Mouse (Mus musculus) adipocyte (in vitro differentiated cells): ENCODE data around the gene Bco1.

Experiments
- DNase-seq: peaks from one replicate; pipeline ENCODE4 v3.0.0-alpha.2; 2016; ENCODE audit warnings: low spot score

The Bco1 gene

DNA sequence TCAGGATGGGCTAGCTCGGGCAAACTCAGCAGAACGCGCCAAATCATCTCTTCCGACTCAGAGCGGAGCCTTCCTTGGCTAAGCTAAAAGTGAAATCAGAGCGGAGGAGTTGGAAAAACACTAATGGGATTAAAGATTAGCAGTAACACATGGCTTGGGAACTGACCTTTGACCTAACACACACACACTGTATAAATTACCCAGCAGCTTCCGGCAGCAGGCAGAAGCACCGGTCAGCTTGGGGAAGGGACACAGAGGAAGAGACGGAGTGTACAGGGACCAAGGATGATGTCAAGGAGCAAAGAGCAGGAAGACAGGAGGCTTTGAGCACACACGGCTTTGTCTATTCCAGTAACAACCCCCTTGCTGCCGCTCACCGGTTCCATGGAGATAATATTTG is at the start of gene Bco1:
Gene Bco1 (plus strand): TSS at position 208 of the 400 bp plus-strand sequence.
- peak; percentile 34 for DNase-seq

DNA sequence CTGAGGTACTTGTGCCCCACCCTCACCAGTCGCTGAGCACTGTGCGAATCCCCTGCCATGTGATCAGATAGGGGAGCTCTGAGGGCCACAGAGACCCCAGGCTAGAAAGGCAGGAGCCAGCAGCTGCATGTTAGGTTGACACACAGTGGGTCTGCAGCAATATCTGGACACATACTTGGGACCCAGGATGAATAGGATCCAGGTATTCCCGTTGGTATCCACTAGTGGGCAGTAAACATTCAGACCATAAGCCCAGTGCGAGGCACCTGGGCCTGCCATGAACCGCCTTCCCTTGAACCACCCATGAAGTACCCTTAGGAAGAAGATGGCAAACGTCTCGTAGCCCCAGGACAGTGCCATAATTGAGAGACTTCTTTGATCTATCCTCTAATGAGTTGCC is 46.2 kb upstream of the Bco1 start:
- no peak for DNase-seq

DNA sequence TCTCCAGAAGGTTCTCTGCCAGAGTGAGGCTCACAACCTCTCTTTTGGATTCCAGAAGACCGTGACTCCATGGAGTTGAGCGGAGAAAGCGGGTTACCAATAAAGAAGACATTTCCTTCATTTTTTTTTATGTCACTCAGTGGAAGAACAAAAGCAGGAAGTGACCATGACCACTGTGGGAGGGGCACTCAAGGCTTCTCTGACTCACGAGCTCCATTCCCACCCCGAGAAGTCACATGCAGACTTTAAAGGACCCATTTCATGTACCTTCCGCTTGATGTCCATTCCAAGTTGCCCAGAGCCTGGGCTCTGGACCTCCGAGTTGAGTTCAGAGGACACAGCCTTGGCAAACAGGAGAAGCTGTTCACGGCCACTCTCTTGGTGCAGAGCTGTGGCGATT is 44.9 kb upstream of the Bco1 start:
- DNase-seq, result no peak

DNA sequence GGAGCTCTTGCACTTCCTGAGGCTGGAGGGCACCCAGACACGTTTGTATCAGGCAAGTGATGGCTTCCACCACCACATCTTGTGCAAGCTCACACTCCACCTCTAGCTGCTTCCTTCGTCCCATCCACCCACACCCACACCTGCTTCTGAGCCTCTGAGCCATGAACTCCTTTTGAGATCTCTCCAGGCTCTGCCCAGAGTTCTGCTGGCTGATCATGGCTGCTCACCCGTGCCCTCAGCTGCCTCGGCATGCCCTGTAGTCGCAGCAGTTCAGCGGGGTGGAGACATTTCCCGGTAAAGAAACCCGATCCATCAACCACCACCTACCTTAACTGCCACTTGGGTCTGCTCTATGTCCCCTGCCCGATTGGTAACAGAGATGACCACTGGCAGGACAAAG is 44.3 kb upstream of the Bco1 start:
- no peak for DNase-seq

DNA sequence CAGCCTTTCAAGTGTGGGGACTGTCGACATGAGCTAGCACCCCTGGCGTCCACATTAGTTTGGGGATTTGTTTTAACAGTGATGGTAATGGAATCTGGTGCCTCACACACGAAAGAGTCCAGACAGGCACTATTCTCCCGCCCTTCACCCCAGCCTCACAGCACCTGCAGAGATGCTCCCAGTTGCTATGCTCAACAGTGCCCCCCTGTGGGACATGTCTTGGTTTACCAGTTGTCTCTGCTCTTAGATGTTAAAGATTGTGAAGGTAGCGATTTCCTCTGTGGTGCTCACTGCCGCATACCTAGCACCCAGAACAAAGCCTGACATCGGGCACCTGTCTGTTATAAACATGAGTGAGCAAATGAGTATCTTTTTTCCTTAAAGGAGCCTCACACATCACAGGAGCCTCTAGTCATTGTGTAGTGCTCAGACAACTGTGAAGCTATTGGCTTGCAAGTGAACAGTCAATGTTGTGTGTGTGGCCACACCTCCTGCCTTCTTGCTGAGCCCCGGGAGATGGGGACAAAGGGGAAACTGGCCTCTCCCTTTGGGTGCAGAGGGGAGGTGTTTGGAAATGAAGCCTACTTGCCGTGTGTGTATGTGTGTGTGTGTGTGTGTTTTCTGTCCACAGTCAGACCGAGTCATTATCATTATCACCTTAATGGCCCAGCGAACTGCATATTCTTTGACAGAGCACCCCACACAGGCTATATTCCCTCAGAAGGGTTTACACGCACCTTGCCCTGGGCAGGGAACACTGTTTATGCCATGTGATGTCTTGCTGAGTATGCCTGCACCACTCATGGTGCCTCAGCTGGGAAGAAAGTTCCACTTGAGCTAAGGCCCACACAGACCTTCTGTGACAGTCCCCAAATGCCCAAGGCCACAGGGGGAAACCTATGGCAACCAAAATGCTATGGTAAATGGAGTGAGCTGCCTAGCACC is 42.2 kb upstream of the Bco1 start:
- peak; percentile 20 for DNase-seq

DNA sequence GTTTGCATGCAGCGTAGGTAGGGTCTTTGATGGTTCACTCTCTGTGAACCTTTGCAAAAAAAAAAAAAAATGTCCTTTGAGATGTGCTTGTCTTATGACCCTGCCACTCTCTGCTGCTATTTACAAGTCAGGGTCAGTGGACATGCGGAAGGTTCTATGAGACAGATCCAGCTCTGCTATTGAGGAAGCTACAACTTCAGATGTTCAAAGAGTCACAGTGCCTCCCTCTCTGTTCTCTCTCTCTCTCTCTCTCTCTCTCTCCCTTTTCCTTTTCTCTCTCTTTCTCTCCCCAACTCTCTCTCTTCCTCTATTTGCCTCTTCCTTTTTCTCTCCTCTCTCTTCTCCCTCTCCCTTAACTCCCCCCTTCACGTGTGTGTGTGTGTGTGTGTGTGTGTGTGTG is 41.5 kb upstream of the Bco1 start:
- no peak for DNase-seq

DNA sequence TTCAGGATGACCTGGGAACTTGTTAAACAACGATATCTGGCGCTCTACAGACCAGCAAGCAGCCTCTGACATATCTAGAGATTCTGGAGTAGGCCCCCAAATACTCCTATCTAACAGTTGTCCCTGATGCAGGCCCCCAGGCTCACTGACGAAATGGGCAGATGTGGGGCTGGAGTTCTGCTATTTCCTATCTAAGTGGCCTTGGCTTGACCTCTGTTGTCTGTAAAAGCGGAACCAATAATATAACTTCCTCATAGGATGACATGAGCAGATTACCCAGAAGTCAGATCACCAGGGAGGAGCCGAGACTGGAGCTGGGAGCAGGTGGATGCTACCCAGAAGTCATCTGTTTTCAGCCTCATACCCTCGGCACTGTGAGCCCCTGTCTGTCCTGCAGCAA is 40.6 kb upstream of the Bco1 start:
- DNase-seq, result no peak

DNA sequence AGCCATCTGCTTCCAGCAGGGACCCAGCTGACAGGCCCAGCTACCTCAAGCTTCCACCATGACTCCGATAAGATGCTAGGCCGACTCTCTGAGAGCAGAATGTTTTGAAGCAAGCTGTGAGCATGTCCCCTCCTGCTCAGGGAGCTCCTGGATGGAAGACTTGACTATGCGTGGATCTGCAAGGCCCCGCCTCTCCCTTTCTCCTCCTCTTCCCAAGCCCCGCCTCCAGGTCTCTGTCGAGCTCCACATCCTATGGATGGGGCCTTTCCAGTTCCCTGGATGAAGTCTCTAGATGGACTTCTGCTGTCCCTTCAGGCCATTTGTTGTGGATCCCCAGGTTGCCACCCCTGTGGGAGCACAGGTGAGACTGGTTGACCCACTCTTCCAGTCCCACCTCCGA is 36.6 kb upstream of the Bco1 start:
- no peak for DNase-seq

DNA sequence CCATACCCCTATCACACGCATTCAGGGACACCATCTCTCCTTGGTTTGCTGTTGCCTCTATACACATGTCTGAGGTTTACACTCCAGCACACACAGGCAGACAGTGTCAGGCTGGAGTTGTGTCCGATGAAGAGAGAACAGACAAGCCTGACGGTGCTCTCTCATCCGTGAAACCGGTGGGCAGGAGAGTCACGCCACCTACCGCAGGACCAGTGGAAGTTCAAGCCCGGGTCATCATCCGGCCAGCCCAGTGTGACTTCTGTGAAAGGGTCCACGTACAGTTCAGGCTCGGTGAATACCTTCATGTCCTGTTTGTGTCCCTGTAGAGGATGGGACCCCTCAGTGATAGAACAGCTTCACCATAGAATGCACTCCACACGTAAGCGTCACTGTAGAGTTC is 35.3 kb upstream of the Bco1 start:
- DNase-seq, result no peak

DNA sequence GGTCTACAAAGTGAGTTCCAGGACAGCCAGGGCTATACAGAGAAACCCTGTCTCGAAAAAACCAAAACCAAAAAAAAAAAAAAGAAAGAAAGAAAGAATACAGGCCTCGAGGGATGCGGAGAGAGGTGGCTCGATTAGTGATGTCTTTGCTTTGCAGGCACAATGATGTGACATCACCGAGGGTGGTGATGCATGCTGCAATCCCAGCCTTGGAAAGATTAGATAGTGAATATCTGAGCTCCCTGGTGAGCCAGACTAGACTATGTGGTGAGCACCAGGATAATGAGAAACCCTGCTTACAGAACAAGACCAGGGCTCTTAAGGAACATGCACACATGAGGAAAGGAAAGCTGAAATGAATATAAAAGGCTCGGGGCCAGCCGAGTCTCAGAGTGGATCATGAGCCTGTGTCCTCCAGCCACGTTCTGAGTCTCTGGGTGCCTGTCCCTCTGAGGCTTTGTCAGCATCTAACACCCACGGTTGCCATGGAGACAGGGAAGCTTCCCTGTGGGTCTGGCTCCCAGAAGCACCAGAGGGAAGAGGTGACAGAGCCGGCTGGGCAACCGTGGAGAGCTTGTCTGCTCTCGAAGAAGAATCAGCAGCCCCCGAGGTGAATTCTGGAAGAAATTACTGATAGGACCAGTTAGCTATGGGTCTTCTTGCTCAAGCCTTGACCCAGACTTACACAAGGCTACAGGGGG is 34.3 kb upstream of the Bco1 start:
- no peak for DNase-seq

DNA sequence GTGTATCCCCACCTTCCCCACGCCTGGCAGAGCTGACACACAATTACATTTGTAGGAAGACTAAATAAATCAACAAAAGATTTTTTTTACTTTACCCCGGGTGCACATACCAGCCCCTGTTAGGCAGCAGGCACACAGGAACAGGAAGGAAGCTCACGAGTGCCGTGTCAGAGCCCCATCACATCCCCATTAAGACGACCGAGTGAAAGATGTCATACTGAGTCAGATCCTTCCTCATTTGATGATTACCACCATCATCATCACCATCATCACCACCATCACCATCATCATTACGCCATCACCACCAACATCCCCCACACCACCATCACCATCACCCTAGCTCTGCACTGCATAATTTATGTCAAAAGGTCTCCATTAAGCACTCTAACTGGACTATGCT is 28.7 kb upstream of the Bco1 start:
- no peak for DNase-seq

DNA sequence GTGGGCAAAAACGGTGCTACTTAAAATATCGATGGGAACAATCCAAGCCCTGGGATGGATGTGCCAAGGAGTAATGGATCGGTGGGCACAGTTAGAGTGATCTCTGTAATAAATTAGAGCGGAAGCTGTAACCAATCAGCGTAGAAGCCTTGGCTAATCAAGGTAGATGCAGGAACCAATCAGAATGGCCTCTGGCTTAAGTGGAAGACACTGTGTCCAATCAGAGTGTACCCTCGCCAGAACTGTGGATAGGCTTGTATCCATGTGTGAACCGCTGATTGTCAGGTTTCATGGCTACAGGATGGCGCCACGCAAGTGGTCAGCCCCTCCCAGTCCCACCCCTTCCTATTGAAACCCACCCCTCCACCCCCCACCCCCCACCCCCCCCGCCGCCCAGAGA is 28.3 kb upstream of the Bco1 start:
- DNase-seq, result no peak

DNA sequence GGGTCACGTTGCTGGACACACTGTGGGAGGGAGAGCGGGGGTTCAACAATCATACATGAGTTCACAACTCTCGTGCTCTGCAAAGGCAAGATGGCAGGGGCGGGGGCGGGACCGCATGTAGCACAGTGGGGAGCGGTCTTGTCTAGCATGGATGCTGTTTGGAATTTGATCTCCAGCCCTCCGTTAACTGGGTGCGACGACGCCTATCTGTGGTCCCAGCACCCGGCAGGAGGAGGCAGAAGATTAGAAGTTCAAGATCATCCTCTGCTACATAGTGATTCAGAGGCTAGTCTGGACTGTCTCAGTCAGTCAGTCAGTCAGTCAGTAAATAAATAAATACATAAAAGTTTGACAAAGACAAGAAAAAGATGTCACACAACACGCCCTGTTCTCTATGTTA is 27.4 kb upstream of the Bco1 start:
- no peak for DNase-seq

DNA sequence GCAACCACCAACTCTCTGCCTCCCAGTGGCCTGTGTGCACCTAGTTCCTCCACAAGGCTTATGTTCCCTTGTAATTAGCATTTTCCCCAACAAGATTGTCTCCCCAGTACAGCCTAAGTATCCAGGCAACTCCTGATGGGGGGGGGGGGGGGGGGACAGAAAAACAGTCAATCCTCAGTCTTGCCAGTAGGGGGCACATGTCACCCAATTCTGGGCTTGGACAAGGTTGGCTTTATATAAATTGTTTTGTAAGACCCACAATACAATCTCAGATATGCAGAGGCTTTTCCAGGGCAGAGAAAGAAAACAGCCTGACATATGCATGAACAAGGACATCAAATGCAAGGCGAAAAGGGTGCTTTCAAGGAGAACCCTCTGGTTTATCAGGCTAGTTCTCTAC is 25.9 kb upstream of the Bco1 start:
- peak; percentile 82 for DNase-seq

DNA sequence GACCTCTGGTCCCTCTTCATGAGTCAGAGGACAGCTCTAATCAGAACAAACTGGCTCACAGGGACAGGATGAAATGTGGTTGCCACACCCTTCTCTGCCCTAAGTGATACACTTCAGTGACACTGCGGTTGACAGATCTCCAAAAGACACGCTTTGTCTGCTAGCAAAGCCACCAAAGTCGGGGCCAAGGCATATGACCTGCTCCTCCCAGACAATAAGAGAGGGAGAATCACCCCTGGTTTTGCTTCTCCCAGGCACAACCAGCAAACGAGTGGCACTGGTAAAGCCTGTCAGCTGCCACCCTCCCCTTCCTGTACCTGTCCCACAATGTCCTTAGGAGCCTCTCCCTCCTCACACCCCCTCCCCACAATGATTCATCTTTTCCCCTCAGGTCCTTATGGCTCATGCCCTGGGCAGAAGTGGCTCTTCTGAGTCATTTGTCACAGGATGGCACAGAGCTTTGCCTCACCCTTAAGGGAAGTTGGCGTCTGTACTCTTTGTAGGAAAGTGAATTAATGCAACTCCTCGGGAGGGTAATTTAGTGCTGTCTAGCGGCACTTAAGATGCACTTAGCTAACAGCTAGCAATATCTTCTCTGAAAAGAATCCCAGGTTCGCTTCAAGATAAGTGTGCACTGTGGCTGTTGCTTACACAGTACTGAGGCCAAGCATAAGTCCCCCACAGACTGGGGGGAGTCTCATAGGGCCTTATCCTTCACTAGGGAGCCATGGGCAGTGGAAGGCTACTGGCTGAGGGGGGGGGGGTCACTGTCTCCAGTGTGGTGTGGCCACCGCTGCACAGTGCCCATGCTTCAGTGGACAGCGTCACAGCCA is 21.1 kb upstream of the Bco1 start:
- DNase-seq, result no peak

DNA sequence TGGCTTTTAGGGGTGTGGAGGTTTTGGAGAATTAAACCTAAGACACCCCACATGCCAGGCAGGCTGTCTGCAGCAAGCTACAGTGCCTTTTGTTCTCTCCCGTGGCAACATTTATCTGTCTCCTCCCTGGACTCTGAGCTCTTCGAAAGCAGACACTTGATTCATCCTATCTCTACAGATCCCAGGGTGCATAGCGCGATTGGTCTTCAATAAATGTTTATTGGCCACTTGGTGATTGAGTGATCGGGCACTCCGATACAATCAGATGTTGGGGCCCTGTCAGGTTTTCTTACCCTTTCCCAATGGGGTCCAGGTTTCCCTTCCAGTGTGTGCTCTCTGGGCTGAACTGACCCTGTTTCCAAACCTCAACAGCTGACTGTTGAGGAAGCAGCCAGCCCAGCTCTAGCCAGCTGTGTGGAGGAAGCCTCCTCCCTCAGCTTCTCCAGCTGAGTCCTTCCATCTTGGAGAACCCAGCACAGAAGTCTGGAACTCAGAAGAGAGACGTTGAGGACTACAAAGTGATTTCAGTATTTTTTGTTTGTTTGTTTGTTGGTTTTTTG is 17.2 kb upstream of the Bco1 start:
- DNase-seq, result no peak

DNA sequence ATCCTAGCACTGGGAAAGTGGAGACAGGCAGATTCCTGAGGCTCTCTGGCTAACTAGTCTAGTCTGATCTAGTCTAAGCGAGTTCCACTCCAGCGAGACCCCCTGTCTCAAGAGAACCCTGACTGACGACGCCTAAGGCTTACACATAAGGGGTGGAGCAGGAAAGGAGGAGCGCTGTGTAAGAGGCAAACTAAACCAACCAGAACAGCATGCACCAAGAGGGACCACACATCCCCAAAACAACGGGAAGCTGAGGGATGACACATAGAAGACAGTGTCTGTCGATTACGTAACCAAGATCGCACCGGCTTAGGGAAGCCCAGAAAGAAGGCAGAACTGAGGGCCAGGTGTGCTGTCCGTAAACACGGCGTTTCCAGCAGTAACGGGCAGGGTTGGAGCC is 16.0 kb upstream of the Bco1 start:
- no peak for DNase-seq

DNA sequence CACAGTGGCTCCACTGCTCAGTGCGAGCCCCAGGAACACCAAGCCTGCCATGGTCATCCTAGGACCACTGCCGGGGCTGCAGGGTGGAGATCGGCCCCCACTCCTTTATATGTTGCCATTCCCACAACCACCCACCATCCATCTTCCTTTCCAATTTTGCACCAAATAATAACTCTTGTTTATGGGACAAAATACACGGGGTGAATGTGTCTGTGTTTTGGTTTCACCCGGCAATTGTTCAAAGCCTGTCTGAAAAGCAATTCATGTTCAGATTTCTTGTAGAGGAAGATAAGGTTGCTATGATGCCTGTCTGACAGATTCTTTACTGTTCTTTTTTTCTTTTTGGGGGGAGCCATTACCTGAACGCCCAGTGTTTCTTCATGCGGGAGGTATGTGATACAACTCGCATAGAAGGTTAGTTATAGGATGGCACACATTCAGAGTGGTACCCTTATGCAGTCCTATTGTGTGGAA is 13.2 kb upstream of the Bco1 start, which contains the start of gene Pkd1l2:
Gene Pkd1l2 (minus strand): TSS at position 51 of the 474 bp plus-strand sequence.
- DNase-seq, result no peak

DNA sequence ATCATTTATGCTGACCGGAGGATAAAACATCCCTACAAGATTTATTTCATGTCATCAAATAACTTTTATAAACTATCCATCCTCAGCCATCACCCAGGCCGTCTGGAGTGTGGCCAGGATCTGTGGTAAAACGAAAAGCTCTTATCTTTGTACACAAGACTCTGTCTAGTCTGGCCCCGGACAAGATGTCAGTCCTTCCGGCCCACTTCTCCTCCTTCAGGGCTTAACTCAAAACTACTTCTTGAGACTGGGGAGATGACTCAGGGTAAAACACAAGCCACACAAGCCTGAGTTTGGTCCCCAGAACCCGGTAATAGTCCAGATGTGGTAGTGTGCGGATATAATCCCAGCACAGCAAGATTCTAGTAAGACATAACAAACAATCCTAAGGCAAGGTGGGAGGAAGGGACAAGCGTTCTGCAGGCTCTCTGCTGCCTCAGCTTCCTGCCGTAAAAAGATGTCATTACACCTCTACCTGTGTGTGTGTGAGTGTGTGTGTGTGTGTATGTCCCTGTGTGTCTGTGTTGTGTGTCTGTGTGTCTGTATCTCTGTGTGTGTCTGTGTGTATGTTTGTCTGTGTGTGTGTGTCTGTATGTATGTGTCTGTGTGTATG is 12.6 kb upstream of the Bco1 start:
- DNase-seq, result no peak

DNA sequence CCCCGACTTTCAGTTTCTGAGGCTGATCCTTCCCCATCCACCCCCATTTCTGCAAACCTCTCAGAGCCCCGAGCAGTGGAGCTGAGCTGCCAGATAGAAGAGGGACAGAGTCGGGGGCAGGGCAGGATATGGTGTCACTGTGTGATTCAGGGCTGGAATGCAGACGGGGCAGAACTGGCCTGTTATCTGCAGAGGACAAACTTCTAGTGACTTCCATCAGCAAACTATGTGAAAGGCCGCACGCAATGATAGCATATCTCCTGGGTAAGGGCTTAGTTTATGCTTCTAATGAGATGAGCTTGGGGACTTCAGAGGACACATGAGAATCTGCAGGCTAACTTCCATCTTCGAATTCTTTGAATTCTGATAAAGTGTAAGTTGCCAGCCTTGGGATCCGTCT is 10.1 kb upstream of the Bco1 start:
- DNase-seq, result no peak

DNA sequence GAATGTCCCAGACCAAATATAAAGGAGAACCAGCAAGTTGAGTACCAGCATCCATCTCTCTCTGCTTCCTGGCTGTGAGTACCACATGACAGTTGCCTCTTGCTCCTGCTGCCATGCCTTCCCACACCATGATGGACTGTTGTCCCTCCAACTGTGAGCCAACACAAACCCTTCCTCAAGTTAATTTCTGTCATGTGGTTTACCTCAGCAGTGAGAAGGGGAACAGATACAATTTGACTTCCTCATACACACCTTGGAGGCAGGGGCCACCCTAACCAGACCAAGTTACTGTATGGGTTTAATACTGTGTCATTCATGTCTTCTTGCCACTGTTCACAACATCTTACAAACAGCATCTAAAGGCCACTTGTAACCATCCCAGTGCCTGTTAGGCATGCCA is 8.6 kb upstream of the Bco1 start:
- no peak for DNase-seq

DNA sequence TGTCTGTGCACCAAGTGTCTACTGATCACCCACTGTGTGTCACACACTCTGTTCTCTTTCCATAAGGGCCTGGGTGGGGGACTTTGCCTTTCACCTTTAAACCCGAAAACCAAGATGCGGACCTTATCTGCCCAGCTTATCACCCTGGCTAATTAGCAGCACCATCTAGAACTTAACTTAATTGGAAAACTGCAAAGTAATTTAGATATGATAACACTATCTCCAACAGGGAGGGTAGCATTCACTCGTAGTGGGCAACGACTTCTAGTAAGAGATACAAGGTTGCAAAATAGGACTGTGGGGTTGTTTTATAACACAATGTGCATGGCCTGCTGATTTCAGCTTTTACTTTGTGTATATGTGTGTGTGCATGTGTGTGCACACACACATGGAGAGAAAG is 5.9 kb upstream of the Bco1 start:
- DNase-seq, result no peak
